Comparison of ENCODE assay signal across 17 mouse cellular contexts in the genomic region with DNA sequence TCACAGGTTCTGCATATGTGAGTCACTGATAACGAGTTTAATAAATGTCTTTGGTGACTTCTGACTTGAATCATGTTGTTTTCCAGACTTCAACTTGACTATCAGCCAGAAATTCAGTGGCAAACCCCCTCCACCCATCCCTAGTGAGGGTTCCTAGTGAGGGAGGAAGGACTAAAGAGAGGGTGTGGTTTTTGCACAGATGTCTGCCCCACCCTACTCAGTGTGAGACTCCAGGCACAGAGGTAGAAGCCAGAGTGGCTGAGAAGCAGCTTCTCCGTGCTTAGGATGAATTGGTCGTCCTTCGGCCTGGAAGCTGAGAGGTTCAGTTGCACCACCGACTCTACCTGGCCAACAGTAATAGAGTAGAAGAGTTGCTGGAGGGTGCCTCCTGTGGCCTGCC. TPM values are rescaled to one million over a fixed set of nuclear protein-coding genes. Genes with fewer than 3 reads are reported as not detected.
DNase-seq lines count a peak whose midpoint lies in the region; ATAC-seq lines count a peak whose summit lies in the region.
"Had no signal": no experiment of that assay in that cellular context is flagged by ENCODE, and none has a peak within 500 bp of the region (broad histone marks: within the 10 kb centered on the region; RNA-seq: fewer than 3 reads in every experiment).

No protein-coding gene starts in this region.

- peak; percentile 96 for ATAC-seq in megakaryocyte-erythroid progenitor cell, adult 5-6 weeks (replicated peaks; ENCODE audit: low FRiP score, low TSS enrichment, poor library complexity, severe bottlenecking)
- ATAC-seq in monocyte, adult 5-6 weeks (replicated peaks; ENCODE audit: insufficient number of reproducible peaks, low FRiP score, low TSS enrichment, poor library complexity, severe bottlenecking), result no peak
- ATAC-seq: forebrain, embryonic 16.5 days; intestine, embryonic 16.5 days had no signal

- peak; percentile 38 for DNase-seq in R1 (ENCODE audit: low read depth, low spot score)
- DNase-seq in induced T-regulatory cell, adult 2 months (ENCODE audit: low read depth), result peak; percentile 73
- peak; percentile 82 for DNase-seq in thymus, postnatal 14 days
- no peak for DNase-seq in cerebellum, postnatal 4 days (ENCODE audit: low spot score in 2 of 2)
- DNase-seq in right cerebral cortex, adult 18-20 months, result no peak
- DNase-seq: cerebellum, adult 11 months; gastrocnemius, postnatal 10 days; kidney, postnatal 14 days; left cerebral cortex, postnatal 4 days; lung, embryonic 14.5 days; right cerebral cortex, postnatal 4 days had no signal

RNA-seq across cellular contexts. Expression of a gene that starts 35.9 kb away (rescaled TPM):
- total RNA-seq in megakaryocyte-erythroid progenitor cell, adult 5-6 weeks (2014; fragmentation: Nextera tagmentation), result not detected in 2 replicates
- total RNA-seq in megakaryocyte-erythroid progenitor cell, adult 5-6 weeks (2017), result not detected in 2 replicates
- not detected in 3 replicates for total RNA-seq in monocyte, adult 5-6 weeks (2017)
- total RNA-seq: gastrocnemius, postnatal 10 days; layer of hippocampus, postnatal 10 days; left cerebral cortex, postnatal 4 days; megakaryocyte, adult 5-6 weeks had no signal

RNA-seq across cellular contexts. Expression of a gene that starts 47.8 kb away (rescaled TPM):
- 1.5 and 12.2 TPM in 2 replicates for total RNA-seq in megakaryocyte-erythroid progenitor cell, adult 5-6 weeks (2014; fragmentation: Nextera tagmentation)
- total RNA-seq in megakaryocyte-erythroid progenitor cell, adult 5-6 weeks (2017), result 4.3 and 7.2 TPM in 2 replicates
- total RNA-seq in monocyte, adult 5-6 weeks (2017), result 1.6 to 4.7 TPM (median 2.0 TPM) in 3 replicates

Comparison
In these comparisons a context has a peak if more than half of its experiments do, and no peak if none do; other contexts are left out.
1. DNase-seq: peak in R1 (single experiment), induced T-regulatory cell, adult 2 months (single experiment) and thymus, postnatal 14 days (single experiment); none in cerebellum, postnatal 4 days (0 of 2) and right cerebral cortex, adult 18-20 months (single experiment).